In the genomic region with DNA sequence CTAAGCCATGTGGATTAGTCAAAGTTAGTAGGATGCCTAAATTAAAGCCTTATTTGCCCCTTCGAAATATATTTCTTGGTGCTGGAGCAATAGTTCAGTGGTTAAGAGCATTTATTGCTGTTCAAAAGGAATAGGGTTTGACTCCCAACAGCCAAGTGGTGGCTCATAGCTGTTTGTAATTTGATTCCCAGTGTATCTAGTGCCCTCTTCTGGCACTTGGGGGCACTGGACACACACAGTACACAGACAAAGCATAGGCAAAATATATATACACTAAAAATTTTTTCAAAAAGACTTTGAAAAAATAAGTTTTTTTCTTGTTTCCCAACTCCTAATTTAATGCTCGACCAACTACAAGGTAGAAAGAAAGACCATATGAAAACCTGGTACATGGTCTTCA, we compare ENCODE assay signal across 9 mouse cellular contexts. TPM values are rescaled to one million over a fixed set of nuclear protein-coding genes. Genes with fewer than 3 reads are reported as not detected.
A peak's percentile ranks its signal among the peaks of the same experiment; 100 is the strongest.
DNase-seq lines count a peak whose midpoint lies in the region; ATAC-seq and TF ChIP-seq lines count a peak whose summit lies in the region.
"Had no signal": no experiment of that assay in that cellular context is flagged by ENCODE, and none has a peak within 500 bp of the region (broad histone marks: within the 10 kb centered on the region; RNA-seq: fewer than 3 reads in every experiment).

No protein-coding gene starts in this region.

- H3K4me2 ChIP-seq in heart, embryonic 11.5 days = no peak overlapping the region
- H3K4me2 ChIP-seq in intestine, postnatal 0 days (replicated peaks; ENCODE audit: low read depth) = no peak overlapping the region
- H3K4me2 ChIP-seq in forebrain, embryonic 16.5 days (ENCODE audit: low read length) = no peak overlapping the region
- H3K4me2 ChIP-seq: neural tube, embryonic 12.5 days had no signal

- POLR2A ChIA-PET in Patski (lab: Charles Lee) = no interaction called here

- WGBS in heart, embryonic 11.5 days (ENCODE audit: insufficient replicate concordance) = 66% methylated on average over 2 of the region's 2 CpGs
- WGBS in intestine, postnatal 0 days = 77% methylated on average over 2 of the region's 2 CpGs
- WGBS in forebrain, embryonic 16.5 days = 74% methylated on average over 2 of the region's 2 CpGs

- no peak overlapping the region for H3K27ac ChIP-seq in heart, embryonic 11.5 days (ENCODE audit: low read depth, low read length)
- H3K27ac ChIP-seq in intestine, postnatal 0 days (ENCODE audit: low read depth, low read length) = no peak overlapping the region
- H3K27ac ChIP-seq in forebrain, embryonic 16.5 days (ENCODE audit: low read length) = no peak overlapping the region
- H3K27ac ChIP-seq: neural tube, embryonic 12.5 days had no signal

- in situ Hi-C loops in Patski (cut with MboI; ENCODE audit: low pct_unique_long_range_greater_than_20kb) = loop anchor here (25.0 kb wide), 1 partner anchor 323 kb away; no protein-coding TSS in a partner anchor

- H3K9me3 ChIP-seq in heart, embryonic 11.5 days (replicated peaks; ENCODE audit: control insufficient read depth, low read length) = no peaks in the 10 kb centered on the region
- H3K9me3 ChIP-seq in intestine, postnatal 0 days (ENCODE audit: control insufficient read depth) = no peaks in the 10 kb centered on the region
- H3K9me3 ChIP-seq in forebrain, embryonic 16.5 days (ENCODE audit: control insufficient read depth, low read length) = no peaks in the 10 kb centered on the region
- H3K9me3 ChIP-seq: neural tube, embryonic 12.5 days had no signal

- no peaks in the 10 kb centered on the region for H3K36me3 ChIP-seq in heart, embryonic 11.5 days (ENCODE audit: control insufficient read depth, insufficient read depth, low read length)
- H3K36me3 ChIP-seq in intestine, postnatal 0 days (ENCODE audit: control insufficient read depth, insufficient read depth) = no peaks in the 10 kb centered on the region
- H3K36me3 ChIP-seq in forebrain, embryonic 16.5 days (ENCODE audit: control insufficient read depth, insufficient read depth) = no peaks in the 10 kb centered on the region
- H3K36me3 ChIP-seq: neural tube, embryonic 12.5 days had no signal

- CTCF ChIA-PET in Patski (lab: Charles Lee) = no interaction called here

- no peaks in the 10 kb centered on the region for H3K4me1 ChIP-seq in heart, embryonic 11.5 days (ENCODE audit: control insufficient read depth, insufficient read depth, low read length)
- no peaks in the 10 kb centered on the region for H3K4me1 ChIP-seq in intestine, postnatal 0 days (replicated peaks; ENCODE audit: control insufficient read depth, insufficient read depth, low read length)
- H3K4me1 ChIP-seq in forebrain, embryonic 16.5 days (replicated peaks; ENCODE audit: control insufficient read depth, insufficient read depth, low read length) = no peaks in the 10 kb centered on the region
- H3K4me1 ChIP-seq: neural tube, embryonic 12.5 days had no signal

- no peak for ATAC-seq in heart, embryonic 11.5 days (replicated peaks; ENCODE audit: insufficient number of reproducible peaks, low FRiP score, low TSS enrichment)
- peak; percentile 69 for ATAC-seq in Patski
- no peak for ATAC-seq in intestine, postnatal 0 days
- ATAC-seq in forebrain, embryonic 16.5 days = no peak

- H3K27me3 ChIP-seq in heart, embryonic 11.5 days (ENCODE audit: control insufficient read depth, insufficient read depth, low read length) = no peaks in the 10 kb centered on the region
- H3K27me3 ChIP-seq in Patski = peaks cover 22% of the 10 kb centered on the region
- H3K27me3 ChIP-seq in intestine, postnatal 0 days (replicated peaks; ENCODE audit: control insufficient read depth, insufficient read depth, low read length) = no peaks in the 10 kb centered on the region
- H3K27me3 ChIP-seq in forebrain, embryonic 16.5 days (replicated peaks; ENCODE audit: control insufficient read depth, insufficient read depth, low read length) = no peaks in the 10 kb centered on the region
- H3K27me3 ChIP-seq: neural tube, embryonic 12.5 days had no signal

- no peak overlapping the region for H3K9ac ChIP-seq in heart, embryonic 11.5 days (ENCODE audit: low read depth, low read length)
- H3K9ac ChIP-seq in intestine, postnatal 0 days (ENCODE audit: low read depth, low read length) = no peak overlapping the region
- H3K9ac ChIP-seq in forebrain, embryonic 16.5 days (replicated peaks; ENCODE audit: low read depth, low read length) = no peak overlapping the region
- H3K9ac ChIP-seq: neural tube, embryonic 12.5 days had no signal

- TF ChIP-seq CTCF in Patski (IDR thresholded peaks at IDR 0.05) = peak; percentile 66
- peak; percentile 73 for TF ChIP-seq CTCF in intestine, postnatal 0 days (IDR thresholded peaks at IDR 0.05; ENCODE audit: low read depth)

- no peak overlapping the region for H3K4me3 ChIP-seq in heart, embryonic 11.5 days (ENCODE audit: low read depth, low read length)
- no peak overlapping the region for H3K4me3 ChIP-seq in intestine, postnatal 0 days (ENCODE audit: low read depth, low read length)
- no peak overlapping the region for H3K4me3 ChIP-seq in forebrain, embryonic 16.5 days (replicated peaks; ENCODE audit: low read length)
- H3K4me3 ChIP-seq: neural tube, embryonic 12.5 days had no signal

- peak; percentile 20 for DNase-seq in heart, adult 8-10 months (ENCODE audit: low spot score)
- DNase-seq in 416B (ENCODE audit: low read depth) = peak; percentile 75
- no peak for DNase-seq in Patski (ENCODE audit: low read depth, low spot score)
- peak; percentile 11 for DNase-seq in retina, embryonic 14.5 days (ENCODE audit: low spot score)
- DNase-seq in gastrocnemius, adult 18-20 months (ENCODE audit: low spot score) = no peak

RNA-seq across cellular contexts. Expression of a gene that starts 13.3 kb away (rescaled TPM):
- 1 to 10 TPM; 2.8 to 3.9 (median 3.9) TPM for total RNA-seq in heart, adult 8-10 months (2022)
- 11.7 and 11.8 TPM in 2 replicates for polyA plus RNA-seq in heart, embryonic 11.5 days (2014; fragmentation: Nextera tagmentation; extraction: Ambion mirVana)
- 13.5 TPM for polyA plus RNA-seq in Patski (2021)
- polyA plus RNA-seq in intestine, postnatal 0 days (2015; fragmentation: Nextera tagmentation; extraction: Ambion mirVana) = 11.2 and 11.4 TPM in 2 replicates
- 41.4 and 44.5 TPM in 2 replicates for polyA plus RNA-seq in forebrain, embryonic 16.5 days (2015; fragmentation: Nextera tagmentation; extraction: Ambion mirVana)
- total RNA-seq in gastrocnemius, adult 18-20 months (2021) = 1 to 10 TPM; 4.8 to 5.6 TPM

RNA-seq across cellular contexts. Expression of a gene that starts 49.5 kb away (rescaled TPM):
- 1 to 10 TPM; 7.8 to 9.5 (median 9.3) TPM for total RNA-seq in heart, adult 8-10 months (2022)
- polyA plus RNA-seq in heart, embryonic 11.5 days (2014; fragmentation: Nextera tagmentation; extraction: Ambion mirVana) = 7.5 and 8.4 TPM in 2 replicates
- polyA plus RNA-seq in Patski (2021) = 4.9 TPM
- 5.7 and 7.6 TPM in 2 replicates for polyA plus RNA-seq in intestine, postnatal 0 days (2015; fragmentation: Nextera tagmentation; extraction: Ambion mirVana)
- 9.7 and 10.2 TPM in 2 replicates for polyA plus RNA-seq in forebrain, embryonic 16.5 days (2015; fragmentation: Nextera tagmentation; extraction: Ambion mirVana)
- 1 to 10 TPM; 8.5 to 9.1 TPM for total RNA-seq in gastrocnemius, adult 18-20 months (2021)

RNA-seq across cellular contexts. Expression of a gene that starts 49.6 kb away (rescaled TPM):
- total RNA-seq in heart, adult 8-10 months (2022) = 1 to 10 TPM; 3.3 to 5.1 (median 4.5) TPM
- 8.8 and 10.6 TPM in 2 replicates for polyA plus RNA-seq in heart, embryonic 11.5 days (2014; fragmentation: Nextera tagmentation; extraction: Ambion mirVana)
- 11.0 TPM for polyA plus RNA-seq in Patski (2021)
- 9.6 TPM in 2 replicates for polyA plus RNA-seq in intestine, postnatal 0 days (2015; fragmentation: Nextera tagmentation; extraction: Ambion mirVana)
- 20.9 and 24.5 TPM in 2 replicates for polyA plus RNA-seq in forebrain, embryonic 16.5 days (2015; fragmentation: Nextera tagmentation; extraction: Ambion mirVana)
- total RNA-seq in gastrocnemius, adult 18-20 months (2021) = 1 to 10 TPM; 4.4 to 5.2 TPM

Comparison
In these comparisons a context has a peak if more than half of its experiments do, and no peak if none do; other contexts are left out.
1. DNase-seq: peak in heart, adult 8-10 months (single experiment), 416B (single experiment) and retina, embryonic 14.5 days (single experiment); none in Patski (single experiment) and gastrocnemius, adult 18-20 months (single experiment).